Mouse (Mus musculus) lung, postnatal 36 days (tissue): ENCODE data around the gene Lpar6.

Source experiments
- DNase-seq: peaks from one replicate; pipeline ENCODE4 v3.0.0; 2022; ENCODE audit warnings: mixed read lengths

The Lpar6 gene

GRCm38 (mm10) chr14:73257348-73257747 is 19.7 kb downstream of the Lpar6 start:
- DNase-seq, result no peak

GRCm38 (mm10) chr14:73258181-73258580 is 20.5 kb downstream of the Lpar6 start:
- peak; percentile 43 for DNase-seq

- peak; percentile 77 for DNase-seq
Measured at GRCm38 (mm10) chr14:73262210-73262609, 24.5 kb downstream of the Lpar6 start.

DNA sequence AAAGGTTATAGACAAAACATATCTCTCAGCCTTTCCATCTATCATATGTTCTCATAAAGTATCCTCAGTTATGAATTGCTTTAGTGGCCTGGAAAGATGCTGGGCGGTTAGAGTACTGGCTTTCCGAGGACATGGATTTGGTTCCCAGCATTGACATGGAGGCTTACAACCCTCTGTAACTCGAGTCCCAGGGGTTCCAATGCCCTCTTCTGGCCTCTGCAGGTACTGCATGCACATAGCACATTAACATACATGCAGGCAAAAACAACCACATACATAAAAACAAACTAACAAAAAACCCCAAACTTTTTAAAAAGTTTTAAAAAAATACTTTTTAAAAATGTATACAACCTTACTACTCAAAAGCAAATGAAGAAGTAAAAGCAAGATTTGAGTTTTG is 28.5 kb downstream of the Lpar6 start:
- DNase-seq, result peak; percentile 46

DNA sequence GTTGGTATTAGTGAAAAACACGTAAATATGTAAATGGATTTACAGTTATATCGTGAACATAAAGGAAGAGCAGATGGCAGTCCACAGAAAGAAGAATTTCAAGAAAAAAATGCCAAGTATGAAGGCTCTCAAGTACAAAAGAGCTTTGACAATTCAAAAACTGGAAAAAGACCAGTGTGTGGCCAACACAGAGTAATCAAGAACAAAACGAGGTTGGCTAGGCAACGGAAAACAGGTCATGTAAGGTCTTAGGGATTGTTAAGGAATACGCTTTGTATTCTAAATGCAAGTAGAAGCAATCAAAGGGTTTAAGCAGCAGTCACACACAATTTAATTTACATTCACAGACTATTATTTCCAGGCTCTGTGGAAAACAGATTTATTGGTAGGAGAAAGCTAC is 34.1 kb downstream of the Lpar6 start:
- DNase-seq, result no peak

DNA sequence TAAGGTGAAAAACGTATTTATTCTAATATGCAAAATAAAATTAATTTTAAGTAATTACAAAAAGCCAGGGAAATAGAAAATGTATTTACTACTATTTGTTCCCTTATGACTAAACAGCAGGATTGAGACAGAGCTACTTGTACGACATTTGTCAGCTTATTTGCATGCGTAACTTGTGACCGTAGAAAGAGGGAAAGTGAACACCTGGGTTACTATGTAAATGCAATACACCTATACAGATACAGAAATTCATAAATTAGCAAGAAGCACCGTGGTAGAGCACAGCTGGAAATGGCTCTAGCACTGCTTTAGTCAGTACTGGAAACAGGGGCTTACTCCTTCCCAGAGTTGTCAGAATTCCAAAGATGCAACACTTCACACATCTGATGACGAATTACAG is 41.4 kb downstream of the Lpar6 start:
- DNase-seq, result no peak

DNA sequence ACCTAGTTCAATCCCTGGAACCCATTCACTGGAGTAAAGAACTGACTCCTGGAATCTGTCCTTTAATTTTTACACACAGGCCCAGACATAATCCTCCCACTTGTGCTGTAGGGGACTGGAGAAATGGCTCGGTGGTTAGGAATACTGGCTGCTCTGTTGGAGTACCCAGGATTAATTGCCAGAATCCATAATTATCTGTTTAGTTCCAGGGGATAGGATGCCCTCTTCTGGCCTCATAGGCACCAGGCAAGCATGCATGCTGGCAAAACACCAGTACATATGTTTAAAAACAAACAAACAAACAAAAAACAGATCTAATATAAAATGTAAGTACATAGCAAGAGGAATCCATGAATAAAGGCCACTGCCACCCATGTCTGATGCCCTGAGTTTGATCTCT is 43.3 kb downstream of the Lpar6 start:
- peak; percentile 17 for DNase-seq

DNA sequence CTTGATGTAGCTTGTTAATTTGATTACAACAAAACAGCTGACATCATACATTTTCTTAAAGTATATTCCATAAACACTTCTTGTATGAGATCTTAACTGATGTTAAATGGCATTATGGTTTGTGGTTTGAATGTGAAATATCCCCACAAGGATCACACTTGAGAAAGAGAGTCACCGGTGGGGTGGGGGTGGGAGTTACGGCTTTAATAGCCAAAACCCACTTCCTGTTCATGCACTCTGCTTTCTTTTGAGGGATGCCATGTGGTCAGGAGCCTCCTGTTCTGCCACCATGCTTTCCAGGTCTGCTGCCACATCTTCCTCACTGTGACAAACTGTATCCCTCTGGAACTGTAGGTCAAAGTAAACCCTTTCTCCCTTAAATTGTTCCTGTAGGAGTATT is 52.2 kb downstream of the Lpar6 start:
- no peak for DNase-seq

- DNase-seq, result no peak
Measured at GRCm38 (mm10) chr14:73292434-73292833, 54.7 kb downstream of the Lpar6 start.
